Mouse (Mus musculus): ENCODE data around the gene Sdr9c7.
"Not testable (repeated sequence)": the region's sequence is repeated elsewhere in the genome, so short reads cannot be mapped to it uniquely, and the experiment has no call there.

Sdr9c7 gene

GRCm38 (mm10) chr10:127898218-127898617, at the start of gene Sdr9c7:
Gene Sdr9c7, plus strand, starts transcription at chr10:127898518.
- no peak for DNase-seq

- no peak for DNase-seq
These were observed 48.7 kb upstream of the Sdr9c7 start, which contains the start of gene Rdh19 for GRCm38 (mm10) chr10:127849628-127850027. Gene Rdh19, plus strand, starts transcription at chr10:127849928.

GRCm38 (mm10) chr10:127856376-127856775, 41.9 kb upstream of the Sdr9c7 start:
- no peak for DNase-seq

GRCm38 (mm10) chr10:127864931-127865330, 33.4 kb upstream of the Sdr9c7 start:
- DNase-seq, result no peak

GRCm38 (mm10) chr10:127866232-127866631, 32.1 kb upstream of the Sdr9c7 start, which contains the start of gene Rdh16f2:
Gene Rdh16f2, plus strand, starts transcription at chr10:127866474.
- no peak for DNase-seq

- no peak for DNase-seq
These were observed 25.8 kb upstream of the Sdr9c7 start for GRCm38 (mm10) chr10:127872484-127872883.

- DNase-seq, result no peak
These were observed 20.6 kb upstream of the Sdr9c7 start for GRCm38 (mm10) chr10:127877681-127878080.

- no peak for DNase-seq
These were observed 19.9 kb upstream of the Sdr9c7 start for GRCm38 (mm10) chr10:127878262-127879057.

GRCm38 (mm10) chr10:127879155-127879688, 19.1 kb upstream of the Sdr9c7 start:
- no peak for DNase-seq

- no peak for DNase-seq
These were observed 17.3 kb upstream of the Sdr9c7 start for GRCm38 (mm10) chr10:127881041-127881440.

GRCm38 (mm10) chr10:127886551-127886950, 11.8 kb upstream of the Sdr9c7 start:
- no peak for DNase-seq

- DNase-seq, result no peak
These were observed 11.3 kb upstream of the Sdr9c7 start for GRCm38 (mm10) chr10:127886971-127887370.

- DNase-seq, result no peak
These were observed 9.7 kb upstream of the Sdr9c7 start, which contains the start of gene Rdh7 for GRCm38 (mm10) chr10:127888605-127889004. Gene Rdh7, minus strand, starts transcription at chr10:127888817.

- no peak for DNase-seq
These were observed 6.8 kb upstream of the Sdr9c7 start for GRCm38 (mm10) chr10:127891481-127891880.

GRCm38 (mm10) chr10:127893163-127894022, 4.9 kb upstream of the Sdr9c7 start:
- DNase-seq, result not testable (repeated sequence)

- DNase-seq, result no peak
These were observed 1.6 kb upstream of the Sdr9c7 start for GRCm38 (mm10) chr10:127896705-127897104.

- no peak for DNase-seq
These were observed 812 bp upstream of the Sdr9c7 start for GRCm38 (mm10) chr10:127897506-127897905.

- no peak for DNase-seq
These were observed 1.5 kb downstream of the Sdr9c7 start for GRCm38 (mm10) chr10:127899783-127900182.

- DNase-seq, result no peak
These were observed 3.4 kb downstream of the Sdr9c7 start for GRCm38 (mm10) chr10:127901751-127902150.

GRCm38 (mm10) chr10:127903116-127903515, 4.8 kb downstream of the Sdr9c7 start:
- no peak for DNase-seq

- DNase-seq, result no peak
These were observed 6.6 kb downstream of the Sdr9c7 start for GRCm38 (mm10) chr10:127904718-127905446.

GRCm38 (mm10) chr10:127906138-127906537, 7.8 kb downstream of the Sdr9c7 start:
- no peak for DNase-seq

All from spleen, adult 18-20 months (tissue).